Mouse (Mus musculus) adrenal gland, postnatal 25 days (tissue): ENCODE data around the gene Pou2f2. TPM values are rescaled to one million over a fixed set of nuclear protein-coding genes. Genes with fewer than 3 reads are reported as not detected.

Source experiments
- DNase-seq: peaks from one replicate; pipeline ENCODE4 v3.0.0; 2021; ENCODE audit warnings: mixed read lengths
- total RNA-seq: library from RNA; stranded (reverse); gene quantifications from 2 replicates; pipeline ENCODE4 v1.2.3, GENCODE M21; 2021

Pou2f2 gene
- total RNA-seq, 1 experiment from 2014 or later, result 1.0 TPM

- no peak for DNase-seq
These were observed 89.7 kb downstream of the Pou2f2 start for GRCm38 (mm10) chr7:25089875-25090274.

GRCm38 (mm10) chr7:25088968-25089367 lies 90.6 kb downstream of the Pou2f2 start:
- no peak for DNase-seq

GRCm38 (mm10) chr7:25088531-25088930 lies 91.0 kb downstream of the Pou2f2 start:
- DNase-seq, result no peak

GRCm38 (mm10) chr7:25087972-25088371 lies 91.6 kb downstream of the Pou2f2 start:
- DNase-seq, result no peak

GRCm38 (mm10) chr7:25087256-25087912 lies 92.1 kb downstream of the Pou2f2 start:
- no peak for DNase-seq

GRCm38 (mm10) chr7:25086656-25087055 lies 92.9 kb downstream of the Pou2f2 start:
- DNase-seq, result no peak

GRCm38 (mm10) chr7:25084621-25085020 lies 94.9 kb downstream of the Pou2f2 start:
- no peak for DNase-seq

GRCm38 (mm10) chr7:25082510-25082909 lies 97.0 kb downstream of the Pou2f2 start:
- DNase-seq, result no peak

GRCm38 (mm10) chr7:25080431-25080830 lies 99.1 kb downstream of the Pou2f2 start:
- DNase-seq, result no peak

GRCm38 (mm10) chr7:25079496-25080026 lies 100.0 kb downstream of the Pou2f2 start:
- no peak for DNase-seq

- DNase-seq, result no peak
These were observed 102.1 kb downstream of the Pou2f2 start for GRCm38 (mm10) chr7:25077414-25077755.

- DNase-seq, result peak; percentile 95
These were observed 102.7 kb downstream of the Pou2f2 start for GRCm38 (mm10) chr7:25076663-25077413.

GRCm38 (mm10) chr7:25076296-25076662 lies 103.2 kb downstream of the Pou2f2 start:
- DNase-seq, result no peak

GRCm38 (mm10) chr7:25073924-25074323 lies 105.6 kb downstream of the Pou2f2 start:
- DNase-seq, result no peak

GRCm38 (mm10) chr7:25072716-25073390 lies 106.7 kb downstream of the Pou2f2 start:
- peak; percentile 52 for DNase-seq

- DNase-seq, result no peak
These were observed 107.4 kb downstream of the Pou2f2 start, which contains the start of the genes Grik5 and Zfp574 for GRCm38 (mm10) chr7:25071979-25072715. Grik5 (minus strand) TSS chr7:25072346. Zfp574 (plus strand) TSS chr7:25072567.

GRCm38 (mm10) chr7:25068724-25069123 lies 110.8 kb downstream of the Pou2f2 start:
- DNase-seq, result no peak

GRCm38 (mm10) chr7:25067909-25068656 lies 111.4 kb downstream of the Pou2f2 start:
- DNase-seq, result no peak

GRCm38 (mm10) chr7:25067338-25067737 lies 112.2 kb downstream of the Pou2f2 start:
- no peak for DNase-seq

- no peak for DNase-seq
These were observed 115.6 kb downstream of the Pou2f2 start for GRCm38 (mm10) chr7:25063900-25064299.

- DNase-seq, result no peak
These were observed 116.2 kb downstream of the Pou2f2 start for GRCm38 (mm10) chr7:25063346-25063745.
